Mouse (Mus musculus) hindbrain, embryonic 12.5 days (tissue): ENCODE data around the gene Xpo6. TPM values are rescaled to one million over a fixed set of nuclear protein-coding genes. Genes with fewer than 3 reads are reported as not detected.

Experiments
- ATAC-seq: fragments of 200-750 bp; cut with Nextera tagmentation; 2 replicates; pipeline ENCODE4 v1.8.0; 2017; ENCODE audit warnings: moderate TSS enrichment; ENCODE audit not compliant: low FRiP score
- H3K27ac ChIP-seq: fragments of 300-500 bp; sonication (generic); 2 replicates; pipeline ENCODE4 v1.5.1; 2016; ENCODE audit warnings: mild to moderate bottlenecking
- H3K27me3 ChIP-seq: fragments of 300-500 bp; sonication (generic); 2 replicates; pipeline ENCODE4 v1.6.1; 2016; ENCODE audit warnings: mild to moderate bottlenecking
- H3K36me3 ChIP-seq: fragments of 300-500 bp; sonication (generic); 2 replicates; pipeline ENCODE4 v1.6.1; 2016; ENCODE audit warnings: mild to moderate bottlenecking
- H3K4me1 ChIP-seq: fragments of 300-500 bp; sonication (generic); 2 replicates; pipeline ENCODE4 v1.6.1; 2016
- H3K4me2 ChIP-seq: fragments of 300-500 bp; sonication (generic); replicated peaks from 2 replicates; pipeline ENCODE4 v1.6.1; 2016; ENCODE audit warnings: mild to moderate bottlenecking
- H3K4me3 ChIP-seq: fragments of 300-500 bp; sonication (generic); 2 replicates; pipeline ENCODE4 v1.5.1; 2016; ENCODE audit warnings: mild to moderate bottlenecking
- H3K9ac ChIP-seq: fragments of 300-500 bp; sonication (generic); 2 replicates; pipeline ENCODE4 v1.6.1; 2016; ENCODE audit warnings: mild to moderate bottlenecking, moderate library complexity
- H3K9me3 ChIP-seq: fragments of 300-500 bp; sonication (generic); replicated peaks from 2 replicates; pipeline ENCODE4 v1.6.1; 2016; ENCODE audit warnings: mild to moderate bottlenecking
- WGBS: fragments of 180-500 bp; shearing (Covaris S2); methylation state at CpG from one replicate; pipeline ENCODE4 v1.1.7; 2016; 5-methylcytosine and 5-hydroxymethylcytosine counted together
- polyA plus RNA-seq: library from polyadenylated mRNA; unstranded; fragments of >200 nt; fragmentation: Nextera tagmentation; extraction: Ambion mirVana; gene quantifications from 2 replicates; pipeline ENCODE4 v1.2.1, GENCODE M21; 2016

Gene Xpo6
- polyA plus RNA-seq, 1 experiment from 2014 or later: 67.9 TPM

- Histone ChIP-seq H3K27ac (no peak overlapping the region), H3K9me3 (no peaks in the 10 kb centered on the region), H3K27me3 (no peaks in the 10 kb centered on the region), H3K4me3 (no peak overlapping the region), H3K4me2 (no peak overlapping the region), H3K4me1 (no peaks in the 10 kb centered on the region), H3K36me3 (peaks cover 59% of the 10 kb centered on the region), H3K9ac (no peak overlapping the region)
- no peak for ATAC-seq
- 89% methylated on average over 5 of the region's 5 CpGs for WGBS
Observed at GRCm38 (mm10) chr7:126154731-126155130, 45.6 kb downstream of the Xpo6 start.

GRCm38 (mm10) chr7:126152324-126152723 is 48.0 kb downstream of the Xpo6 start:
- Histone ChIP-seq H3K27me3 (no peaks in the 10 kb centered on the region), H3K9me3 (no peaks in the 10 kb centered on the region), H3K27ac (no peak overlapping the region), H3K4me1 (no peaks in the 10 kb centered on the region), H3K36me3 (peaks cover 63% of the 10 kb centered on the region), H3K4me2 (no peak overlapping the region), H3K9ac (no peak overlapping the region), H3K4me3 (no peak overlapping the region)
- 97% methylated on average over 4 of the region's 4 CpGs for WGBS
- no peak for ATAC-seq

- Histone ChIP-seq H3K4me2 (no peak overlapping the region), H3K36me3 (peaks cover 62% of the 10 kb centered on the region), H3K4me3 (no peak overlapping the region), H3K27ac (no peak overlapping the region), H3K9ac (no peak overlapping the region), H3K27me3 (no peaks in the 10 kb centered on the region), H3K9me3 (no peaks in the 10 kb centered on the region), H3K4me1 (no peaks in the 10 kb centered on the region)
- 83% methylated on average over 1 of the region's 1 CpGs for WGBS
- no peak for ATAC-seq
Observed at GRCm38 (mm10) chr7:126146156-126146555, 54.1 kb downstream of the Xpo6 start.

GRCm38 (mm10) chr7:126144364-126144763 is 55.9 kb downstream of the Xpo6 start:
- Histone ChIP-seq H3K27me3 (no peaks in the 10 kb centered on the region), H3K9me3 (no peaks in the 10 kb centered on the region), H3K4me2 (no peak overlapping the region), H3K27ac (no peak overlapping the region), H3K4me3 (no peak overlapping the region), H3K4me1 (no peaks in the 10 kb centered on the region), H3K9ac (no peak overlapping the region), H3K36me3 (peaks cover 70% of the 10 kb centered on the region)
- 92% methylated on average over 2 of the region's 2 CpGs for WGBS
- no peak for ATAC-seq

- Histone ChIP-seq H3K9ac (no peak overlapping the region), H3K36me3 (peaks cover 49% of the 10 kb centered on the region), H3K4me2 (no peak overlapping the region), H3K27me3 (no peaks in the 10 kb centered on the region), H3K27ac (no peak overlapping the region), H3K4me3 (no peak overlapping the region), H3K9me3 (no peaks in the 10 kb centered on the region), H3K4me1 (no peaks in the 10 kb centered on the region)
- 91% methylated on average over 5 of the region's 5 CpGs for WGBS
- no peak for ATAC-seq
Observed at GRCm38 (mm10) chr7:126137850-126138249, 62.5 kb downstream of the Xpo6 start.

- no peak overlapping the region for H3K9ac ChIP-seq
- H3K36me3 ChIP-seq: peaks cover 47% of the 10 kb centered on the region
- no peaks in the 10 kb centered on the region for H3K9me3 ChIP-seq
- no peaks in the 10 kb centered on the region for H3K4me1 ChIP-seq
- H3K27me3 ChIP-seq: no peaks in the 10 kb centered on the region
- H3K4me2 ChIP-seq: no peak overlapping the region
- WGBS: 85% methylated on average over 2 of the region's 2 CpGs
- H3K4me3 ChIP-seq: no peak overlapping the region
- H3K27ac ChIP-seq: no peak overlapping the region
- ATAC-seq: no peak
Observed at GRCm38 (mm10) chr7:126135391-126135790, 64.9 kb downstream of the Xpo6 start.

GRCm38 (mm10) chr7:126134634-126135321 is 65.5 kb downstream of the Xpo6 start:
- H3K9ac ChIP-seq: no peak overlapping the region
- no peaks in the 10 kb centered on the region for H3K4me1 ChIP-seq
- H3K4me3 ChIP-seq: no peak overlapping the region
- H3K27me3 ChIP-seq: no peaks in the 10 kb centered on the region
- H3K9me3 ChIP-seq: no peaks in the 10 kb centered on the region
- no peak overlapping the region for H3K27ac ChIP-seq
- H3K4me2 ChIP-seq: no peak overlapping the region
- H3K36me3 ChIP-seq: peaks cover 47% of the 10 kb centered on the region
- ATAC-seq: no peak
- 93% methylated on average over 4 of the region's 4 CpGs for WGBS

- H3K36me3 ChIP-seq: peaks cover 69% of the 10 kb centered on the region
- no peaks in the 10 kb centered on the region for H3K27me3 ChIP-seq
- no peak overlapping the region for H3K4me2 ChIP-seq
- no peak overlapping the region for H3K9ac ChIP-seq
- no peak overlapping the region for H3K27ac ChIP-seq
- no peak for ATAC-seq
- no peak overlapping the region for H3K4me3 ChIP-seq
- H3K9me3 ChIP-seq: no peaks in the 10 kb centered on the region
- H3K4me1 ChIP-seq: no peaks in the 10 kb centered on the region
- 87% methylated on average over 2 of the region's 2 CpGs for WGBS
Observed at GRCm38 (mm10) chr7:126127673-126128072, 72.6 kb downstream of the Xpo6 start.

- no peak overlapping the region for H3K9ac ChIP-seq
Observed at GRCm38 (mm10) chr7:126126502-126126901, 73.8 kb downstream of the Xpo6 start.

GRCm38 (mm10) chr7:126121533-126121932 is 78.8 kb downstream of the Xpo6 start:
- Histone ChIP-seq H3K36me3 (peaks cover 76% of the 10 kb centered on the region), H3K9ac (no peak overlapping the region), H3K9me3 (no peaks in the 10 kb centered on the region), H3K27me3 (no peaks in the 10 kb centered on the region), H3K4me2 (no peak overlapping the region), H3K4me1 (no peaks in the 10 kb centered on the region), H3K27ac (no peak overlapping the region), H3K4me3 (no peak overlapping the region)
- ATAC-seq: no peak
- 91% methylated on average over 4 of the region's 4 CpGs for WGBS

More at GRCm38 (mm10) chr7:126126502-126126901, 73.8 kb downstream of the Xpo6 start:
- no peak overlapping the region for H3K4me2 ChIP-seq
- H3K9me3 ChIP-seq: no peaks in the 10 kb centered on the region
- peaks cover 77% of the 10 kb centered on the region for H3K36me3 ChIP-seq
- no peak for ATAC-seq
- no peak overlapping the region for H3K27ac ChIP-seq
- no peaks in the 10 kb centered on the region for H3K27me3 ChIP-seq
- no peak overlapping the region for H3K4me3 ChIP-seq
- no peaks in the 10 kb centered on the region for H3K4me1 ChIP-seq
- WGBS: 81% methylated on average over 3 of the region's 3 CpGs

- no peak for ATAC-seq
- H3K4me2 ChIP-seq: no peak overlapping the region
- 89% methylated on average over 6 of the region's 6 CpGs for WGBS
- no peaks in the 10 kb centered on the region for H3K27me3 ChIP-seq
- no peaks in the 10 kb centered on the region for H3K9me3 ChIP-seq
- H3K27ac ChIP-seq: no peak overlapping the region
- H3K9ac ChIP-seq: no peak overlapping the region
- no peak overlapping the region for H3K4me3 ChIP-seq
- peaks cover 77% of the 10 kb centered on the region for H3K36me3 ChIP-seq
- H3K4me1 ChIP-seq: no peaks in the 10 kb centered on the region
Observed at GRCm38 (mm10) chr7:126119819-126120218, 80.5 kb downstream of the Xpo6 start.

- no peaks in the 10 kb centered on the region for H3K9me3 ChIP-seq
- 93% methylated on average over 4 of the region's 4 CpGs for WGBS
Observed at GRCm38 (mm10) chr7:126113263-126113662, 87.0 kb downstream of the Xpo6 start.

GRCm38 (mm10) chr7:126111230-126111629 is 89.1 kb downstream of the Xpo6 start:
- H3K36me3 ChIP-seq: peaks cover 87% of the 10 kb centered on the region
- no peaks in the 10 kb centered on the region for H3K9me3 ChIP-seq
- H3K4me2 ChIP-seq: no peak overlapping the region
- H3K9ac ChIP-seq: no peak overlapping the region
- 76% methylated on average over 2 of the region's 2 CpGs for WGBS
- ATAC-seq: no peak
- H3K4me1 ChIP-seq: no peaks in the 10 kb centered on the region
- H3K27ac ChIP-seq: no peak overlapping the region
- no peaks in the 10 kb centered on the region for H3K27me3 ChIP-seq
- no peak overlapping the region for H3K4me3 ChIP-seq

More at GRCm38 (mm10) chr7:126113263-126113662, 87.0 kb downstream of the Xpo6 start:
- Histone ChIP-seq H3K4me3 (no peak overlapping the region), H3K4me1 (no peaks in the 10 kb centered on the region), H3K27me3 (no peaks in the 10 kb centered on the region), H3K4me2 (no peak overlapping the region), H3K9ac (no peak overlapping the region), H3K36me3 (peaks cover 70% of the 10 kb centered on the region), H3K27ac (no peak overlapping the region)
- no peak for ATAC-seq
